In genomic region chr2:155386534-155386899, GRCm38 (mm10) we compare ENCODE assay signal across 8 mouse cellular contexts. TPM values are rescaled to one million over a fixed set of nuclear protein-coding genes. Genes with fewer than 3 reads are reported as not detected.
A peak's percentile ranks its signal among the peaks of the same experiment; 100 is the strongest.
DNase-seq lines count a peak whose midpoint lies in the region; ATAC-seq and TF ChIP-seq lines count a peak whose summit lies in the region.

No protein-coding gene starts in this region.

- peak overlapping the region; percentile 25; the same call in 1 of the 2 replicates for H3K9ac ChIP-seq in forebrain, postnatal 0 days
- peak overlapping the region; percentile 48 for H3K9ac ChIP-seq in midbrain, embryonic 13.5 days (replicated peaks)

- H3K4me3 ChIP-seq in forebrain, postnatal 0 days (ENCODE audit: low read depth, low read length) = no peak overlapping the region
- no peak overlapping the region for H3K4me3 ChIP-seq in midbrain, embryonic 13.5 days (replicated peaks)
- no peak overlapping the region for H3K4me3 ChIP-seq in heart, embryonic 10.5 days

- H3K4me1 ChIP-seq in forebrain, postnatal 0 days (ENCODE audit: insufficient read depth) = peaks cover 21% of the 10 kb centered on the region
- H3K4me1 ChIP-seq in midbrain, embryonic 13.5 days (replicated peaks) = peaks cover 49% of the 10 kb centered on the region
- H3K4me1 ChIP-seq in heart, embryonic 10.5 days = peaks cover 36% of the 10 kb centered on the region

- no peaks in the 10 kb centered on the region for H3K9me3 ChIP-seq in forebrain, postnatal 0 days (ENCODE audit: low read length)
- H3K9me3 ChIP-seq in midbrain, embryonic 13.5 days = no peaks in the 10 kb centered on the region
- H3K9me3 ChIP-seq in heart, embryonic 10.5 days = no peaks in the 10 kb centered on the region

- no peaks in the 10 kb centered on the region for H3K27me3 ChIP-seq in forebrain, postnatal 0 days (ENCODE audit: insufficient read depth, low read length)
- H3K27me3 ChIP-seq in midbrain, embryonic 13.5 days = no peaks in the 10 kb centered on the region
- H3K27me3 ChIP-seq in heart, embryonic 10.5 days (ENCODE audit: insufficient read depth, poor library complexity, severe bottlenecking) = no peaks in the 10 kb centered on the region

- H3K27ac ChIP-seq in forebrain, postnatal 0 days (ENCODE audit: low read depth, low read length) = no peak overlapping the region; the same call in 1 of the 2 replicates
- H3K27ac ChIP-seq in midbrain, embryonic 13.5 days = no peak overlapping the region
- H3K27ac ChIP-seq in heart, embryonic 10.5 days = no peak overlapping the region

- peaks cover 51% of the 10 kb centered on the region for H3K36me3 ChIP-seq in forebrain, postnatal 0 days (ENCODE audit: insufficient read depth)
- peaks cover 59% of the 10 kb centered on the region for H3K36me3 ChIP-seq in midbrain, embryonic 13.5 days
- peaks cover 65% of the 10 kb centered on the region for H3K36me3 ChIP-seq in heart, embryonic 10.5 days

- no peak for TF ChIP-seq CTCF in forebrain, postnatal 0 days (IDR thresholded peaks at IDR 0.05; ENCODE audit: low read depth)

- peak; percentile 43 for DNase-seq in layer of hippocampus, adult 11-12 months (ENCODE audit: low spot score)
- DNase-seq in layer of hippocampus, adult 9-11 months = no peak
- peak; percentile 28 to 38 for DNase-seq in cerebellum, postnatal 10 days
- peak; percentile 32 for DNase-seq in forebrain, postnatal 0 days
- DNase-seq in heart, embryonic 10.5 days (ENCODE audit: low spot score) = no peak

- ATAC-seq in forebrain, postnatal 0 days = no peak
- ATAC-seq in midbrain, embryonic 13.5 days = no peak
- ATAC-seq in megakaryocyte progenitor cell, adult 5-6 weeks (replicated peaks; ENCODE audit: poor library complexity) = no peak
- no peak for ATAC-seq in megakaryocyte-erythroid progenitor cell, adult 5-6 weeks (replicated peaks; ENCODE audit: low FRiP score, low TSS enrichment, poor library complexity, severe bottlenecking)

- peak overlapping the region; percentile 14; the same call in 1 of the 2 replicates for H3K4me2 ChIP-seq in forebrain, postnatal 0 days (ENCODE audit: low read depth)
- peak overlapping the region; percentile 38 for H3K4me2 ChIP-seq in midbrain, embryonic 13.5 days (replicated peaks)

- 14% methylated on average over 27 of the region's 27 CpGs for WGBS in forebrain, postnatal 0 days
- WGBS in midbrain, embryonic 13.5 days = 9% methylated on average over 27 of the region's 27 CpGs
- 30% methylated on average over 27 of the region's 27 CpGs for WGBS in heart, embryonic 10.5 days

RNA-seq across cellular contexts. Expression of gene Trp53inp2, which starts 5.7 kb away (rescaled TPM):
- total RNA-seq in forebrain, postnatal 0 days (2014; rRNA removed) = 76.0 and 100.0 TPM in 2 replicates
- 58.6 and 60.2 TPM in 2 replicates for polyA plus RNA-seq in forebrain, postnatal 0 days (2015; fragmentation: Nextera tagmentation; extraction: Ambion mirVana)
- 118 and 131 TPM in 2 replicates for polyA plus RNA-seq in midbrain, embryonic 13.5 days (2015; fragmentation: Nextera tagmentation; extraction: Ambion mirVana)
- total RNA-seq in megakaryocyte progenitor cell, adult 5-6 weeks (2015) = 3.4 and 4.7 TPM in 2 replicates
- total RNA-seq in megakaryocyte progenitor cell, adult 5-6 weeks (2017) = 3.3 and 4.2 TPM in 2 replicates
- polyA plus RNA-seq in heart, embryonic 10.5 days (2016; fragmentation: Nextera tagmentation; extraction: Ambion mirVana) = 61.4 and 118 TPM in 2 replicates
- total RNA-seq in megakaryocyte-erythroid progenitor cell, adult 5-6 weeks (2014; fragmentation: Nextera tagmentation) = 1.9 and 2.8 TPM in 2 replicates
- 3.7 and 4.7 TPM in 2 replicates for total RNA-seq in megakaryocyte-erythroid progenitor cell, adult 5-6 weeks (2017)

RNA-seq across cellular contexts. Expression of gene Pigu, which starts 29.3 kb away (rescaled TPM):
- 26.5 and 31.2 TPM in 2 replicates for total RNA-seq in forebrain, postnatal 0 days (2014; rRNA removed)
- polyA plus RNA-seq in forebrain, postnatal 0 days (2015; fragmentation: Nextera tagmentation; extraction: Ambion mirVana) = 50.2 and 50.7 TPM in 2 replicates
- 51.8 and 54.5 TPM in 2 replicates for polyA plus RNA-seq in midbrain, embryonic 13.5 days (2015; fragmentation: Nextera tagmentation; extraction: Ambion mirVana)
- total RNA-seq in megakaryocyte progenitor cell, adult 5-6 weeks (2015) = 71.3 and 79.7 TPM in 2 replicates
- total RNA-seq in megakaryocyte progenitor cell, adult 5-6 weeks (2017) = 42.7 and 43.5 TPM in 2 replicates
- polyA plus RNA-seq in heart, embryonic 10.5 days (2016; fragmentation: Nextera tagmentation; extraction: Ambion mirVana) = 60.3 and 61.2 TPM in 2 replicates
- total RNA-seq in megakaryocyte-erythroid progenitor cell, adult 5-6 weeks (2014; fragmentation: Nextera tagmentation) = 50.9 and 66.4 TPM in 2 replicates
- 36.8 and 63.2 TPM in 2 replicates for total RNA-seq in megakaryocyte-erythroid progenitor cell, adult 5-6 weeks (2017)

Comparison
In these comparisons a context has a peak if more than half of its experiments do, and no peak if none do; other contexts are left out.
1. DNase-seq: peak in layer of hippocampus, adult 11-12 months (single experiment), cerebellum, postnatal 10 days (2 of 2) and forebrain, postnatal 0 days (single experiment); none in layer of hippocampus, adult 9-11 months (single experiment) and heart, embryonic 10.5 days (single experiment).
2. RNA of gene Trp53inp2, which starts 5.7 kb away (total RNA-seq): 76.0 to 100.0 TPM in forebrain, postnatal 0 days; 1.9 to 4.7 TPM in megakaryocyte-erythroid progenitor cell, adult 5-6 weeks and 3.3 to 4.7 TPM in megakaryocyte progenitor cell, adult 5-6 weeks; every median in the first group is over 10 times any median in the second.